Mouse (Mus musculus) left cerebral cortex, postnatal 14 days (tissue): Measurements from ENCODE around the gene Ninj1. TPM values are rescaled to one million over a fixed set of nuclear protein-coding genes. Genes with fewer than 3 reads are reported as not detected.

ENCODE experiments used
- DNase-seq, 2 experiments: peaks; one replicate each; pipeline ENCODE4 v3.0.0; 2021 to 2022; ENCODE audit warnings: low spot score in 2 of 2, mixed read lengths in 1 of 2
- intact Hi-C: fragments of 180-260 bp; cut with DNase I; formaldehyde crosslinking; loops from one replicate; pipeline ENCODE4 v1.15.1; 2025
- total RNA-seq, 2 experiments: library from RNA; stranded (reverse); gene quantifications; 2 replicates each; pipeline ENCODE4 v1.2.3; 2021

Ninj1 gene
- total RNA-seq, 2 experiments from 2014 or later, result 19.5 to 28.5 TPM

- intact Hi-C loops, result no loop called here
- no peak for DNase-seq
These were observed 3.8 kb downstream of the Ninj1 start for GRCm38 (mm10) chr13:49190876-49191672.

GRCm38 (mm10) chr13:49191673-49192035 is 4.4 kb downstream of the Ninj1 start:
- DNase-seq, result no peak
- intact Hi-C loops, result no loop called here

GRCm38 (mm10) chr13:49192156-49192855 is 5.0 kb downstream of the Ninj1 start:
- no peak for DNase-seq
- intact Hi-C loops, result no loop called here

- intact Hi-C loops, result no loop called here
- no peak for DNase-seq
These were observed 6.4 kb downstream of the Ninj1 start for GRCm38 (mm10) chr13:49193650-49194049.

- no peak for DNase-seq
- intact Hi-C loops, result no loop called here
These were observed 7.5 kb downstream of the Ninj1 start for GRCm38 (mm10) chr13:49194811-49195210.

- no peak for DNase-seq
- intact Hi-C loops, result no loop called here
These were observed 8.4 kb downstream of the Ninj1 start for GRCm38 (mm10) chr13:49195651-49196050.

- DNase-seq, result no peak
- intact Hi-C loops, result no loop called here
These were observed 8.9 kb downstream of the Ninj1 start for GRCm38 (mm10) chr13:49196211-49196610.

GRCm38 (mm10) chr13:49196766-49197165 is 9.5 kb downstream of the Ninj1 start:
- intact Hi-C loops, result no loop called here
- peak; percentile 54 to 67 for DNase-seq

- DNase-seq, result no peak
- intact Hi-C loops, result no loop called here
These were observed 11.4 kb downstream of the Ninj1 start for GRCm38 (mm10) chr13:49198734-49199133.

GRCm38 (mm10) chr13:49199891-49200290 is 12.6 kb downstream of the Ninj1 start:
- intact Hi-C loops, result no loop called here
- no peak for DNase-seq

- intact Hi-C loops, result no loop called here
- DNase-seq, result no peak
These were observed 13.4 kb downstream of the Ninj1 start for GRCm38 (mm10) chr13:49200688-49201087.

- intact Hi-C loops, result no loop called here
- DNase-seq, result no peak
These were observed 15.3 kb downstream of the Ninj1 start for GRCm38 (mm10) chr13:49202556-49202955.

GRCm38 (mm10) chr13:49205381-49205998 is 18.2 kb downstream of the Ninj1 start:
- intact Hi-C loops, result no loop called here

GRCm38 (mm10) chr13:49206341-49206740 is 19.1 kb downstream of the Ninj1 start:
- intact Hi-C loops, result no loop called here

More at GRCm38 (mm10) chr13:49205381-49205998, 18.2 kb downstream of the Ninj1 start:
- DNase-seq, result peak; percentile 85 to 88

GRCm38 (mm10) chr13:49209306-49209705 is 22.0 kb downstream of the Ninj1 start:
- intact Hi-C loops, result no loop called here
- DNase-seq, result no peak

More at GRCm38 (mm10) chr13:49206341-49206740, 19.1 kb downstream of the Ninj1 start:
- DNase-seq, result no peak

- intact Hi-C loops, result no loop called here
- no peak for DNase-seq
These were observed 25.6 kb downstream of the Ninj1 start for GRCm38 (mm10) chr13:49212711-49213500.

- DNase-seq, result peak in 1 of 2 experiments; percentile 29
These were observed 26.2 kb downstream of the Ninj1 start for GRCm38 (mm10) chr13:49213531-49213932.

GRCm38 (mm10) chr13:49214454-49214853 is 27.2 kb downstream of the Ninj1 start:
- no peak for DNase-seq
- intact Hi-C loops, result no loop called here

More at GRCm38 (mm10) chr13:49213531-49213932, 26.2 kb downstream of the Ninj1 start:
- intact Hi-C loops, result no loop called here

- no peak for DNase-seq
- intact Hi-C loops, result no loop called here
These were observed 27.8 kb downstream of the Ninj1 start for GRCm38 (mm10) chr13:49215128-49215503.
